11 mouse cellular contexts compared by ENCODE assay signal in genomic region chr3:121530546-121531258, GRCm38 (mm10). TPM values are rescaled to one million over a fixed set of nuclear protein-coding genes. Genes with fewer than 3 reads are reported as not detected.
DNase-seq lines count a peak whose midpoint lies in the region; ATAC-seq lines count a peak whose summit lies in the region.
"Had no signal": no experiment of that assay in that cellular context is flagged by ENCODE, and none has a peak within 500 bp of the region (broad histone marks: within the 10 kb centered on the region; RNA-seq: fewer than 3 reads in every experiment).

No protein-coding gene starts in this region.

- H3K9ac ChIP-seq in lung, embryonic 15.5 days: 0 out of 2 replicates have a peak overlapping the region, but pooled peaks have one; percentile 3
- H3K9ac ChIP-seq in intestine, embryonic 16.5 days (ENCODE audit: low read depth, low read length): peak overlapping the region; percentile 41
- H3K9ac ChIP-seq in stomach, embryonic 14.5 days (replicated peaks; ENCODE audit: low read depth, low read length): no peak overlapping the region
- H3K9ac ChIP-seq in forebrain, embryonic 14.5 days (ENCODE audit: low read length): no peak overlapping the region
- H3K9ac ChIP-seq in hindbrain, embryonic 14.5 days: no peak overlapping the region
- H3K9ac ChIP-seq: hindbrain, embryonic 13.5 days had no signal

- peak; percentile 15; the same call in 1 of the 2 replicates for ATAC-seq in lung, embryonic 15.5 days (ENCODE audit: borderline replicate concordance, extremely low read depth, low FRiP score, low TSS enrichment)
- ATAC-seq in intestine, embryonic 16.5 days: peak; percentile 80
- ATAC-seq in stomach, embryonic 14.5 days (ENCODE audit: insufficient number of reproducible peaks, insufficient read depth, low FRiP score, low read depth): peak; percentile 70
- ATAC-seq in forebrain, embryonic 14.5 days: no peak
- ATAC-seq in hindbrain, embryonic 14.5 days (ENCODE audit: low FRiP score): no peak

- no peak for DNase-seq in lung, postnatal 10 days
- DNase-seq in kidney, postnatal 36 days: peak; percentile 42 to 70
- no peak for DNase-seq in forebrain, embryonic 14.5 days (ENCODE audit: low spot score)
- no peak for DNase-seq in spleen, postnatal 14 days (ENCODE audit: low spot score in 2 of 2)
- no peak for DNase-seq in hindbrain, embryonic 14.5 days (ENCODE audit: low spot score)
- DNase-seq: right cerebral cortex, postnatal 14 days had no signal

- H3K4me2 ChIP-seq in lung, embryonic 15.5 days: peak overlapping the region; percentile 66
- peak overlapping the region; percentile 50 for H3K4me2 ChIP-seq in intestine, embryonic 16.5 days (ENCODE audit: low read depth, low read length)
- peak overlapping the region; percentile 48 for H3K4me2 ChIP-seq in stomach, embryonic 14.5 days (replicated peaks; ENCODE audit: low read depth, low read length)
- H3K4me2 ChIP-seq in forebrain, embryonic 14.5 days (ENCODE audit: low read length): no peak overlapping the region
- H3K4me2 ChIP-seq in hindbrain, embryonic 14.5 days (replicated peaks): no peak overlapping the region
- H3K4me2 ChIP-seq: hindbrain, embryonic 13.5 days had no signal

- WGBS in lung, embryonic 15.5 days: 22% methylated on average over 10 of the region's 10 CpGs
- 34% methylated on average over 10 of the region's 10 CpGs for WGBS in intestine, embryonic 16.5 days
- 39% methylated on average over 10 of the region's 10 CpGs for WGBS in stomach, embryonic 14.5 days
- 59% methylated on average over 10 of the region's 10 CpGs for WGBS in forebrain, embryonic 14.5 days
- WGBS in hindbrain, embryonic 14.5 days: 50% methylated on average over 10 of the region's 10 CpGs

- no peaks in the 10 kb centered on the region for H3K36me3 ChIP-seq in lung, embryonic 15.5 days
- no peaks in the 10 kb centered on the region for H3K36me3 ChIP-seq in intestine, embryonic 16.5 days (ENCODE audit: control insufficient read depth, insufficient read depth, low read length)
- H3K36me3 ChIP-seq in stomach, embryonic 14.5 days (ENCODE audit: control insufficient read depth, insufficient read depth, low read length): no peaks in the 10 kb centered on the region
- no peaks in the 10 kb centered on the region for H3K36me3 ChIP-seq in forebrain, embryonic 14.5 days (ENCODE audit: control insufficient read depth, insufficient read depth, low read length)
- no peaks in the 10 kb centered on the region for H3K36me3 ChIP-seq in hindbrain, embryonic 14.5 days (replicated peaks; ENCODE audit: control insufficient read depth, insufficient read depth)
- H3K36me3 ChIP-seq: forebrain, embryonic 10.5 days; hindbrain, embryonic 13.5 days had no signal

- H3K4me1 ChIP-seq in lung, embryonic 15.5 days: peaks cover 42% of the 10 kb centered on the region
- peaks cover 30% of the 10 kb centered on the region for H3K4me1 ChIP-seq in intestine, embryonic 16.5 days (ENCODE audit: control insufficient read depth, insufficient read depth, low read length)
- H3K4me1 ChIP-seq in stomach, embryonic 14.5 days (ENCODE audit: control insufficient read depth, insufficient read depth, low read length): peaks cover 45% of the 10 kb centered on the region
- H3K4me1 ChIP-seq in forebrain, embryonic 14.5 days (ENCODE audit: control insufficient read depth, insufficient read depth, low read length): peaks cover 3% of the 10 kb centered on the region; the same call in 1 of the 2 replicates
- no peaks in the 10 kb centered on the region; the same call in 1 of the 2 replicates for H3K4me1 ChIP-seq in hindbrain, embryonic 14.5 days (replicated peaks; ENCODE audit: control insufficient read depth, insufficient read depth, low read length)

- H3K9me3 ChIP-seq in lung, embryonic 15.5 days: no peaks in the 10 kb centered on the region
- H3K9me3 ChIP-seq in intestine, embryonic 16.5 days (ENCODE audit: control insufficient read depth, low read length): no peaks in the 10 kb centered on the region
- H3K9me3 ChIP-seq in stomach, embryonic 14.5 days (ENCODE audit: control insufficient read depth, low read depth, low read length): no peaks in the 10 kb centered on the region
- no peaks in the 10 kb centered on the region for H3K9me3 ChIP-seq in forebrain, embryonic 14.5 days (replicated peaks; ENCODE audit: control insufficient read depth, low read length)
- H3K9me3 ChIP-seq in hindbrain, embryonic 14.5 days (ENCODE audit: control insufficient read depth, low read length): no peaks in the 10 kb centered on the region
- H3K9me3 ChIP-seq: forebrain, embryonic 10.5 days; hindbrain, embryonic 13.5 days had no signal

- H3K27ac ChIP-seq in lung, embryonic 15.5 days: peak overlapping the region; percentile 92
- peak overlapping the region; percentile 92 for H3K27ac ChIP-seq in intestine, embryonic 16.5 days (ENCODE audit: low read length)
- H3K27ac ChIP-seq in stomach, embryonic 14.5 days (ENCODE audit: low read length): peak overlapping the region; percentile 90
- H3K27ac ChIP-seq in forebrain, embryonic 14.5 days (ENCODE audit: low read depth, low read length): no peak overlapping the region
- no peak overlapping the region for H3K27ac ChIP-seq in hindbrain, embryonic 14.5 days
- H3K27ac ChIP-seq: forebrain, embryonic 10.5 days; hindbrain, embryonic 13.5 days had no signal

- H3K27me3 ChIP-seq in lung, embryonic 15.5 days: no peaks in the 10 kb centered on the region
- no peaks in the 10 kb centered on the region for H3K27me3 ChIP-seq in intestine, embryonic 16.5 days (replicated peaks; ENCODE audit: control insufficient read depth, insufficient read depth, low read length)
- no peaks in the 10 kb centered on the region for H3K27me3 ChIP-seq in stomach, embryonic 14.5 days (ENCODE audit: control insufficient read depth, insufficient read depth, low read length)
- H3K27me3 ChIP-seq in forebrain, embryonic 14.5 days (replicated peaks; ENCODE audit: control insufficient read depth, insufficient read depth, low read length): no peaks in the 10 kb centered on the region
- peaks cover 13% of the 10 kb centered on the region; the same call in 1 of the 2 replicates for H3K27me3 ChIP-seq in hindbrain, embryonic 14.5 days (ENCODE audit: control insufficient read depth, insufficient read depth, low read length)

- peak overlapping the region; percentile 49; the same call in 1 of the 2 replicates for H3K4me3 ChIP-seq in lung, embryonic 15.5 days
- H3K4me3 ChIP-seq in intestine, embryonic 16.5 days (ENCODE audit: low read length): peak overlapping the region; percentile 51
- H3K4me3 ChIP-seq in stomach, embryonic 14.5 days (ENCODE audit: low read depth, low read length): peak overlapping the region; percentile 34; the same call in 1 of the 2 replicates
- no peak overlapping the region for H3K4me3 ChIP-seq in forebrain, embryonic 14.5 days (ENCODE audit: low read depth, low read length)
- H3K4me3 ChIP-seq in hindbrain, embryonic 14.5 days (replicated peaks; ENCODE audit: low read length): no peak overlapping the region
- H3K4me3 ChIP-seq: forebrain, embryonic 10.5 days; hindbrain, embryonic 13.5 days had no signal

RNA-seq across cellular contexts. Expression of gene Slc44a3, which starts 1.5 kb away (rescaled TPM):
- polyA plus RNA-seq in lung, embryonic 15.5 days (2015; fragmentation: Nextera tagmentation; extraction: Ambion mirVana): 15.3 and 16.5 TPM in 2 replicates
- 54.1 and 54.9 TPM in 2 replicates for polyA plus RNA-seq in intestine, embryonic 16.5 days (2015; fragmentation: Nextera tagmentation; extraction: Ambion mirVana)
- 29.9 and 30.8 TPM in 2 replicates for polyA plus RNA-seq in stomach, embryonic 14.5 days (2014; fragmentation: Nextera tagmentation; extraction: Ambion mirVana)
- 0.42 and 0.52 TPM in 2 replicates for polyA plus RNA-seq in forebrain, embryonic 14.5 days (2014; fragmentation: Nextera tagmentation; extraction: Ambion mirVana)
- 0.51 and 1.1 TPM in 2 replicates for polyA plus RNA-seq in hindbrain, embryonic 14.5 days (2014; fragmentation: Nextera tagmentation; extraction: Ambion mirVana)

Comparison
In these comparisons a context has a peak if more than half of its experiments do, and no peak if none do; other contexts are left out.
1. ATAC-seq: peak in lung, embryonic 15.5 days (single experiment), intestine, embryonic 16.5 days (single experiment) and stomach, embryonic 14.5 days (single experiment); none in forebrain, embryonic 14.5 days (single experiment) and hindbrain, embryonic 14.5 days (single experiment).
2. H3K27ac ChIP-seq: peak in lung, embryonic 15.5 days (single experiment), intestine, embryonic 16.5 days (single experiment) and stomach, embryonic 14.5 days (single experiment); none in forebrain, embryonic 14.5 days (single experiment) and hindbrain, embryonic 14.5 days (single experiment).
3. H3K4me2 ChIP-seq: peak in lung, embryonic 15.5 days (single experiment), intestine, embryonic 16.5 days (single experiment) and stomach, embryonic 14.5 days (single experiment); none in forebrain, embryonic 14.5 days (single experiment) and hindbrain, embryonic 14.5 days (single experiment).
4. H3K4me3 ChIP-seq: peak in lung, embryonic 15.5 days (single experiment), intestine, embryonic 16.5 days (single experiment) and stomach, embryonic 14.5 days (single experiment); none in forebrain, embryonic 14.5 days (single experiment) and hindbrain, embryonic 14.5 days (single experiment).
5. H3K9ac ChIP-seq: peak in lung, embryonic 15.5 days (single experiment) and intestine, embryonic 16.5 days (single experiment); none in stomach, embryonic 14.5 days (single experiment), forebrain, embryonic 14.5 days (single experiment) and hindbrain, embryonic 14.5 days (single experiment).
6. DNase-seq: peak in kidney, postnatal 36 days (2 of 2); none in lung, postnatal 10 days (single experiment), forebrain, embryonic 14.5 days (single experiment), spleen, postnatal 14 days (0 of 2) and hindbrain, embryonic 14.5 days (single experiment).